Mouse (Mus musculus): ENCODE measurements at regions not wholly inside any gene's neighbourhood (a gene's known extent, or its start where the extent isn't known, plus 50 kb on each side); places are given as distances from the start of the nearest gene placed in this dataset.
"Not testable (repeated sequence)": the region's sequence is repeated elsewhere in the genome, so short reads cannot be mapped to it uniquely, and the experiment has no call there.

GRCm38 (mm10) chr17:4024384-4024783 is 328.3 kb upstream of the Nox3 start:
- DNase-seq: no peak

- no peak for DNase-seq
Measured at GRCm38 (mm10) chr17:4029202-4029601, 333.1 kb upstream of the Nox3 start.

DNA sequence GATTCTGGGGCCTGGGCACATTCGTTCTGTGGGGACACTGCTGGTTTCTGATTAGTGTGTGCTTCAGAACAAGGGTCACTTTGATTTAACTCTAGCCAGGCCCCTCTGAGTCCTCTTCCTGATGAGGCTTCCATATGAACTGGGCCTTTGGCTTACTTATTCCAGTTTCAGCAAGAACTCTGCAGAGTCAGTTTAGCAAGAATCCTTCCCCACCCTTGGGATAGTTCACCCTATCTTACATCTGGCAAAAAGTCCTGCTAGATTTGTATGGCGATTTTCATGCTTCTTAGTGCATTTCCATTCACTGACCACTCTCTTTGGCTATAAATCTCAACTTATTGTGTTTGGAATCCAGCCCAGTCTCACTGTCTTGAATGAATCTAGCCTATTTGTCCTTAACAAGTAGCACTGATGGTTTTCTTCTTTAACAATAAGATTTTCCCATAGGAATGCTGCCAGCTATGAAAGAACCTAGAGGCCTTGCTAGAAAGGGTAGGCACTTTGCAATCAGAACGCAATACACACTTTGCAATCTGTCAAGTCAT is 338.8 kb upstream of the Nox3 start:
- no peak for DNase-seq

- DNase-seq: no peak
Measured at GRCm38 (mm10) chr17:4040104-4040664, 344.1 kb upstream of the Nox3 start.

- DNase-seq: not testable (repeated sequence)
Measured at GRCm38 (mm10) chr17:4060186-4060585, 364.1 kb upstream of the Nox3 start.

DNA sequence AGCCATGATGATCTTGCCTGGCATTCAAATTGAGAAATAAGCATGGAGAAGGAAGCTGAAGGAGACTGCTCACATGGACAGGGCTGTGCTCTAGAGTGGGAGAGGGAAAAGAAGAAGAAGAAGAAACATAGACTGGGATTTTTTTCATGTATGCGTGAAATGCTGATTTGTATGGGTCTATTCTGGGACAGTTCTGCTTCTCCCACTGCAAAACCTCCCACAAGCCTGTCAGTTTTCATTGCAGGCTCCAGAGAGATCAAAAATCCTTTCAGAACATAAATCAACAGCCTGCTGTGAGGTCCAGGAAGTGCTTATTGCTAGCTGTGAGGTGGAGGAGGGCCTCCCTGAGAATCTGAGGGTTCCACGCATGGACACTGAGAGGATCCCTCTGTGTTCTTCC is 377.3 kb upstream of the Nox3 start:
- no peak for DNase-seq

- no peak for DNase-seq
Measured at GRCm38 (mm10) chr17:4080564-4080963, 384.5 kb upstream of the Nox3 start.

DNA sequence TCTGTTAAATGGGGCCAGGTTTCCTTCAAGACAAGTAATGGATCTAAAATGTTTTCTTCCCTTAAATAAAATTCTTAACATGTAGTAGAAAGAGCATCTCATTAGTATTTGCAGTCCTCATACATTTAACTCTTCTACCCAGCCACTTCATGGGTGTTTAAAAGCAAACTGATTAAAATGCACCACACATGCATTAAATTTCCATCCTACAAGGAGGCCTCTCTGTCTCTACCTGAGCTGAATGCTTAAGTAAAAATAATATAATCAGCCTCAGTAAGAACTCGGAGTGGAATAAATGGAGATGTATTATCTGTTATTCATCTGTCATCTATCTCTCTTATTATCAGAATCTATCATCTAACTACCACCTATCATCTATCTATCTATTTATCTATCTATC is 398.6 kb upstream of the Nox3 start:
- no peak for DNase-seq

DNA sequence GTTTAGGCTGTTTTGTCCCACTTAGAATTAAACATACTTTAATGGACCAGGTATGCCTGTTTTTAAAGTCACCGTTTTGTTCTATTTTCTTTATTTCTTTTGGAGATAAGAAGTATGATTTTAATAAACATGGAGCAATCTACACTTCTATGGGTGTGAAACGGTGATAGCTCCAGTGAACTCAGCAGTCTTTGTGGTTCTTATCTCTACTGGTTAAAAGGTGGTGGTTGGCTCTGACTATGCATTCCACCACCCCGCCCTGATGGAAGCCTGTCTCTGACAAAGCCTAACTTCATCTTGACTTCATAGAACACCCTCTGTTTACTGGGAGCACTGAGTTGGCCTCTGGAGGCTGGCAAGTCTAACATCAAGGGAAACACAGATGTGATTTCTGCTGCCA is 407.3 kb upstream of the Nox3 start:
- no peak for DNase-seq

GRCm38 (mm10) chr17:4109263-4109662 is 413.2 kb upstream of the Nox3 start:
- DNase-seq: peak in 1 of 2 experiments; percentile 5

DNA sequence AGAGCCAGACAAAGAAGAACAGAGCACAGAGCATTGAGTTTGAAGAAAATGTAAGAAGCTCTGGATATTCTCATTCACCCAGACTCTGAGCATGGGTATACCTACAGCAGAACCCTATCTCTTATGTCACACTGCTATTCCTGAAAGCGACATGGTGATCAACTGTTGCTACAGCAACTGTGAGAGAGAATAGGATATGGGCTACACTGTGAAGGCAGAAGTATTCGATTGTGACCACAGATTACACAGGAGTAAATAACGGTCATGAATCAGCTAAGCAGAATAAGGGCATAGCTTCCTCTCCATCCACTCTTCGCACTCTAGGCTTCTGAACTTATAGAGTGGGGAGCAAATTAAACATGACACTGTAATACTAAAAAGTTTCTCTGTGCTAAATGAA is 417.0 kb upstream of the Nox3 start:
- DNase-seq: no peak

DNA sequence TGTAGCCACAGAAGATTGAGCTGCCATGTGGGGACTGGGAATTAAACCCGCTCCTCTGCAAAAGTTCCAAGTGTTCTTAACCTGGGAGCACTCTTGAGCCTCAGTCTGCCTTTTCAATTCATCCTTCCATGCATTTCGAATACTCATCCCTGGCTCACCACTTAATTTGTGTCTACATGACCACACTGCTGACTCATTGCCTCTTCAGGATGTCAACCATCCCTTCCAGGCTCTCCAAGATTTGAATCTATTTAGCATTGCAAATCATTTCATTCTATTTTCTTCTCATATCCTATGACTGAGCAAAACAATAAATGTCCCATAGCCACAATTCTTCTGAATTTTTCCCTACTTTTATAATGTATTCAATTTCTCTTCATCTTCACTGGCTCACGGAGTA is 420.4 kb upstream of the Nox3 start:
- no peak for DNase-seq

GRCm38 (mm10) chr17:4133678-4134077 is 437.6 kb upstream of the Nox3 start:
- no peak for DNase-seq

- DNase-seq: no peak
Measured at GRCm38 (mm10) chr17:4163502-4163901, 467.4 kb upstream of the Nox3 start.

DNA sequence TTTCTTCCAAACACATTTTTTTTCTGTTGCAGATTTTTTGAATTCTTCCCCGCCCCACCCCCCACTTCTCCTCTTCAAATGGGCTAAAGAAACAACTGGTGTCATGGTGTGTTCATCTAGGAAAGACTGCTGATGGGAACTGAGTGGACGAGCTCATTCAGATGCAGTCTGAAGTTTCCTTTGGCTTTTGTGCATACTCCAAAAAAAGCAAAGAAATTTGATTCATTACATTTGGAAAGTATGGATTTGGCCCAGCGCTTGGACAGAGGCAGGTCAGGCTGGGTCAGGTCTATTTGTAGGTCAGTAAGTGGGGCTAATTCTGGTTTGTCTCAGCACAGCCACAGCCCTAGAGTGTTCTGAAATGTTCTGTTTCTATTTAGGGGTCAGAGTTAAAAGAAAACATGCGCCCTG is 477.9 kb upstream of the Nox3 start:
- DNase-seq: no peak

- DNase-seq: no peak
Measured at GRCm38 (mm10) chr17:4175006-4175405, 478.9 kb upstream of the Nox3 start.

- DNase-seq: no peak
Measured at GRCm38 (mm10) chr17:4176524-4176923, 480.5 kb upstream of the Nox3 start.

DNA sequence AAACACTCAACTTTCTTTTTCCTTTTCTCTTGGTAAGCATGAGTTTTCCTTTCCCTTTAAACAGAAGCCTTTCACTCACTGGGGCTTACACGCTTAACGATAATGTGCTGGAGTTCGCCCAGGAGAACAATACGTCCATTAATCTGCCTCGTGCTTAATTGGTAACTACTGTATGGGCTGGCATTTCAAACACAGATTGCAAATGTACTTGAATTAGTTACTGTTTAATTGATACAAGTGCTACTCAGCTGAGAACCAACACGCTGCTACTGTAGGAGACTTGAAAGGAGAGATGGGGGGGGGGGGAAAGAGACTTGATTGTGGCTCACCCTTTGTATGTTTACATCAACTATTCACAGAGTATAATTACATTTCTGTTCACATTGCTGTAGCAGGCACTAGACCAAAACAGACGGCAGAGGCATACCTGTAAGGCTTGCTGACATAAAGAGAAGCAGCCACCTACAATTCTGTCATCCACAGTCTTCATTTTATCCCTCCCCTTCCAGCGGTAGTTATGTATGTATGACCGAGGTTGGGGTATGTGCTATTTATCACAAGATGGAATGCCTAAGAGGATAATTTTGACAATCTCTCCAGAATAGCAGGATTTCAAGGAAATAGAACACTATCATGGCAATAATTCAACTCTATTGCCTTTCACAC is 481.6 kb upstream of the Nox3 start:
- no peak for DNase-seq

GRCm38 (mm10) chr17:4179271-4179670 is 483.2 kb upstream of the Nox3 start:
- no peak for DNase-seq

GRCm38 (mm10) chr17:4182106-4182505 is 486.0 kb upstream of the Nox3 start:
- DNase-seq: no peak

DNA sequence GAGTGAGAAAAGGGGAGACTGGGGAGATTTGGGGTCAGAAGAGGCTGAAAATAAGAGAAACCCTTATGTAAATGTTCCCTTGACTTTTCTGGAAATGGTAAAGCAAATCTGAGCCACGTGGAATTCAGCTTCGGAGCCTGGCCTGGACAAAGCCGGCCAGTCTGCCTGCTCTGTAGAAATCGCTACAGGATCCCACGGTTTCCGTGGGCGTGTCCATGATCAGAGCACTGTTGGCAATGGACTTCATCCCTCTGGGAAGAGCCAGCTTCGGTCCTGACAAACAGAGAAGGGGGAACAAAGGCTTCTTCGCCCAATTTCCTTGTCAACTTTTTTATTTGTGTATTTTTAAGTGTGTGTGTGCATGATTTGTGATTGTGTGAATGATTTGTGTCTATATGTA is 490.7 kb upstream of the Nox3 start:
- DNase-seq: no peak

DNA sequence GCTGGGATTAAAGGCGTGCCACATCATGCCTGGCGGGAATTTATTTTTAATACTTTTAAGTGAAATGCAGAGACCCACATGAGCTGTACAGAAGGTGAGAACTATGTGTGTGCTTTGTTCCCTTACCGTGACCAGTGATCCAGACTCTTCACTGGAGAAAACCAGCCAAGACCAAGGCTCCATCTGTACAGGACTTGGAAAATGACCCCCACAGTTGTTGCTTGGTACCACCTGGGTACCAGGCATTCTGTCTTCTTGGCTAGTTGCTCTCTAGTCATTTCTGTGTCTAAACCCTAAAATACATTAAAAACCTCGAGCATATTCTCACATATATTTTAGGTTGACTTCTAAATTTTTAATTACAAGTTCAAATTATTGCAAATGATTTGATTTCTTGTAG is 491.5 kb upstream of the Nox3 start:
- DNase-seq: no peak

DNA sequence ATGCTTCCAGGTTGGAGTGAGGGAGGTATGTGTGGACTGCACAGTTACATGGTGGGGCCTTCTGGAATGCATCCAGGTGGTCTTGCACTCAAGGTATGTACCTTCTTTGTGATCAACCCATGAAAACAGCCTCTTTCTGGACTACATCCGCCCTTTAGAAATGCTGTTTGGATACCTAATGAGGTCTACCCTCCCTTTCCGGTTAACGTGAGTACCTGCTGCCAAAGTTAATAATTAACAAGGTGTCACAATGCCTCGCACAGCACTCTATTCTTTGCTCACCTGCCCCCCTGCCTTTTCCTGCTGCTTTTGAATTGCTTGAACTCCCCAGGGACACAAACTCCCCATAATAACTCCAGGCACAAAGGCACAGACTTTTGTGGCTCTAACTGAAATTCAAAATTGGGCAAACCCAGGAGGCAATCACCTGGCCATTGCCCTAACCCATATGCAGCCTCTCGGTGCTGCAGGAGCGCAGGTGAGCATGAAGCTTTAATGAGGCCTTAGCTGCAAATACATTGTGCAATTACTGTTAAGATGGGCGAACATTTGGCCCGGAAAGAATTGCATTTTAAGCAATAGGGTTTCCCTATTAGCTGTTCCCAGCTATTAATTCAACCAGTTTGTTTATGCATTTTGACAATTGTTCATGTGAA is 500.9 kb upstream of the Nox3 start:
- no peak for DNase-seq

GRCm38 (mm10) chr17:4198001-4198400 is 501.9 kb upstream of the Nox3 start:
- DNase-seq: no peak
